Mouse (Mus musculus): ENCODE measurements around the gene Bak1.

Bak1 gene

DNA sequence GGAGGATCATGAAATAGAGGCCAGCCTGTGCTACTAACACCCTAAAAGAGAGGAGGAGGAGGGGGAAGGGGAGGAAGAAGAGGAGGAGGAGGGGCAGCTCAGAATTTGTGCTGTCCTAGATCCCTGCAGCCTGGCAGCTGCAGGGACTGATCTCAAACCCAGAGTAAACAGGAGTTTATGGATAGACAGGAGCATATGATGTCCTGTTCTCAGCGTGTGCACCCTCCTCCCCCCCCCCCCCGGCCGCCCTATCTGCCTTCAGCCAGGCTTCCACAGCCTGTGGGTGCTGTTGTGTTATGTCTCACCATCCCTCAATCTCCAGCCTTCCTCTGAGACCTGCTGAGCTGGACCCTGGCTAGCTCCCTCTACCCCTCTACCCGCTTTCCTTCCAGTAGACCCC lies at the start of gene Bak1:
Bak1 (minus strand) TSS at position 101 of the 400 bp plus-strand sequence.
- no peak for DNase-seq (ENCODE audit: low spot score)

DNA sequence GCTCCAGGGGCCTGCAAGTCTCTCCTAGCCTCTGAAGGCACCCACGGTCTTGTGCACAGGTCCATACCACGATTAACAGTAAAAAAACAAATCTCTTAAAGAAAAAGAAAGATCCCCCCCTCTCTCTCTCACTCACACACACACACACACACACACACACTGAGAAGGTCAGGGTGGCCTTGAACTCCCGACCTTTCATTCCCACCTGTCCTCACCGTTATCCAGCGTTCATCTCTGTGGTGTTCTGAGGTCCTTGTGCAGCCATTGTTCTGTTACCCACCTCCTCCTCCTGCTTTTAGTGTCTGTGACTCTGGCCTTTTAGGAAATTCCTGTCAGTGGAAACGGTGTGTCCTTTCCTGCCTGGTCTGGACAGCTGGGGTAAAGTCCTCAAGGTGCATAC lies 49.7 kb upstream of the Bak1 start:
- DNase-seq (ENCODE audit: low spot score) = no peak

DNA sequence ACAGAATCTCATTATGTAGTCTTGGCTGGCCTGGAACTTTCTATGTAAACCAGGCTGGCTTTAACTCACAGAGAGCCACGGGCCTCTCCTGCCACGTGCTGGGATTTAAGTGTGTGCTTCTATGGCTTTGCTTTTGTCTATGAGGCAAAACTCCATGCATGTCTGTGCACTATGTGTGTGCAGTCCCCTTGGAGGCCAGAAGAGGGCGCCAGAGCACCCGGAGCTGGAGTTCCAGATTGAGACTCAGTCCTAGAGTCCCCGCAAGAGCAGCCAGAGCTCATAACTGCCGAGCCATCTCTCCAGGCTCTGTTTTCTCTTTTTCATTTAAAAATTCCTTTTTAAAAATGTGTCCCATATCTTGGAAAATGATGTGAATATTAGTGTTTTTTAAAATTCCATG lies 49.1 kb upstream of the Bak1 start:
- DNase-seq (ENCODE audit: low spot score) = no peak

DNA sequence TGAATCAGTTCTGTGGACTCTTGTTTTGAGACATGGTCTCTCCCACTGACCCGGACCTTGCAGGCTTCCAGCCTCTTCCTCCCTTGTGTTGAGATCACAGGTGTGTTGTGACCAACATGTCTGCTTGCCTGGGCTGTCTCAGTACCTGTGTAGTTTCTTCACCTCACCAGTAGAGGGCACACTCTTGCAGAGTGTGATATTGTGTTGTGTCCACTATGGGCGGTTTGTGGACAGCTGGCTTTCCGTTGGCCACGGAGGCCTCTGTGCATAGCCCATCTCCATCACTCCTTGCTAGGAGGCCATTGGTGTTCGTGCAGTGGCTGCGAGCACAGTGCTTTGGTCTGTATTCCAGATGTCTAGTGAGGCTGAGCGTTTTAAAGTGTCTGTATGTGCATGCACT lies 48.3 kb upstream of the Bak1 start:
- no peak for DNase-seq (ENCODE audit: low spot score)

DNA sequence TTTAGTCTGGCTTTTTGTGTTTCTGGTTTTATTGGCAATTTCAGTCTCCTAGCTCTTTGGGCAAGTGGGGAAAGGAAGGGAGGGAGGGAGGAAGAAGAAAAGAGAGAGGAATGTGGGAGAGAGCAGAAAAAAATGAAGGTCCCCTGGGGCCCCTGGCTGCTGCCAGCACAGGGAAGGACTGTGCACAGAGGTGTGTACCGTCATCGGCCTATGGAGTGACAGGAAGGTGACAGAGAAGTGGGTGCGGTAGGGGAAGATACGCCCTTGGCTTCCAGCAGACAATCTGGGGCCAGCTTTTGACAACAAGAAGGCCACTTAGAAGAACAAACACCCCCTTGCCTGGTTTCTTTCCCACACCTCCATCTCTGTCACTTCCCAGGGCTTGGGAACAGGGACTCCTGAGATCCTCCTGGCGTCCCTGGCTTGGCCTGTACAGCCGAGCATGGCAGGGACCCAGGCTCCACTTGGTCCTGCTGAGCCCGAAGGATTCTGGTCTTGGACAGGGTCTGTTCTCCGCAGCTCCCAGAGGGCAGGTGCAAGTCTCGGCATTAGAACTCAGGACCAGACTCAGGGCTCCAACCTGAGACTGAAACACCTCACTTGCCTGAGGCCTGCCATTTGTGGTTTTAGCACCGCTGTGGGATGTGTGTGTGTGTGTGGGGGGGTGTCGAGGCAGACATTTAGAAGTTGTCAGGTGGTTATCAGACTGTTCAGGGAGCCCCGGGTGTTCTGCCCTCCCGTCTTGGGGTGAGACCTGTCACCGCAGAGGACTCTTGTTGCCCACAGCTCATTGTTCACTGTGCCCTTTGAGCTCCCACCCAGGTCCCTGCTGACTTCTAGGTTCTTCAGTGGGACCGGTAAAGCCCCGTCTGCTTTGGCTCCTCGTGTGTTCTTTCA lies 46.3 kb upstream of the Bak1 start:
- DNase-seq (ENCODE audit: low spot score) = no peak

DNA sequence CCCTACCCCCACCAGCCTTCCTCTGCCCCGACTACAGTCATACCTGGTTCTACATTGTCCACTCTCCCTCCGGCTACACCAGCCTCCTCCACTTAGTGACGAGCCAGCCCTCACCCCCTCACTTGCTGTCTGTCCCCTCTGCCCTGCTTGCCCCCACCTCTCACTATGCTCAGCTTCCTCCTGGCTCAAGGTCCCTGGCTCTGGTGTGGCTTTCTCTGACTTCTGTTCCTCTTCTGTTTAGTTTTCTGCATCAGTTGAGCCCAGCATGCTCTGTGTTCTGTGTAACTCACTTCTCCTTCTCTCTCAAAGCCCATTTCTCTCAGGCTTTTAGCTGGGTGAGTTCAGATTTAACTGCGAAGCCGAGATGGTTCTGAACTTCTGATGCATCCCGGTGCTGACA lies 45.4 kb upstream of the Bak1 start:
- DNase-seq (ENCODE audit: low spot score) = no peak

DNA sequence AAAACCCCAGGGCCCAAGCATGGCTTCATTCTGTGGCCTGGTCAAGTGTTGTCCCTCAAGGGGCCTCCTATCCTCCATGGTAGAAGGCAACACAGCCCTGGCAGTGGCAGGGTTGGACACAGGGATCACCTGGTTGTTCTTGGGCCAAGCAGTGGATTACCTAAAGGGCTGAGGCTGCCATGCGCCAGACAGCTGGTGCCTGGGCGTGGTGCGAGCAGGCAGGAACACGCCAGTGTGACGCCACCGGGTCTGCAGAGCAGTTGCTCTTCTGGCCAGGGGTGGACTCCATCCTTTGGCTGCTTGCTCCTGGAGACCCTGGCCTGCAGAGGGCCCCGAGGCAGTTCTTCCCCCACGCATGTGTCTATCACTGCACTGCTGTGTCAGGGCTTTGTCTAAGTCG lies 45.0 kb upstream of the Bak1 start:
- no peak for DNase-seq (ENCODE audit: low spot score)

DNA sequence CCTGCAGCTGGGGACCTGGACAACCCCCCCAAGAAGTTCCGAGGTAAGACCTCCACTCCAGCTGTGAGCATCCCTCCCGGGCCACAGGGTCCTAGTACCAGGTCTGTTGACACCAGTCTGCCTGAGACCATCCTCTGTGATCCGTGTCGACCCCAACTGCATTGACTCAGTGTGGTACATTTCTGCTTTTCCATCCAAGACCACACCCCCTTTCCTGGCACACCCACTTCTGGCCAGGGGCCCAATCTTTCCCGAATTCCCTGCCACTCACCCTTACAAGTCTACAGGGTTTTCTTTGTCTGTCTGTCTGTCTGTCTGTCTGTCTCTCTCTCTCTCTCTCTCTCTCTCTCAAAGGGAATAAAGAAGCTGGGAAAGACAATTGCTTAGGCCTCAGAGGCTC lies 44.3 kb upstream of the Bak1 start:
- DNase-seq (ENCODE audit: low spot score) = no peak

DNA sequence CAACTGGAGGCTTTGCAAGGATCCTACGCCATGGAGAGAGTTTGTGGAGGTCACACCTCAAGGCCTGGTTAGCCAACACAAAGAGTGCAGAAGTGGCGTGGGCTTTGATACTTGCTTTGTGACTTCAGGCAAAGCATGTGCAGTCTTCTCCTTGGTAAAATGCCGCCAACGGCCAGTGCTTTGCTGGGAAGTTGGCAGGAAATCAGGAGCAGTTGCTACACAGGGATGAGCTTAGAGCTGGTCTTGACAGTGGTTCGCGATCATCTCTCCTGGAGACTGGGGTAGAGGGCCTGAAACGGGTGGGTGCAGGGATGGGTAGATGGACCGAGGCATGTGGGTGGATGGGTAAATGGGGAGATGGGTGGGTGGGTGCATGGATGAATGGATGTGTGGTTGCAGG lies 43.6 kb upstream of the Bak1 start:
- no peak for DNase-seq (ENCODE audit: low spot score)

DNA sequence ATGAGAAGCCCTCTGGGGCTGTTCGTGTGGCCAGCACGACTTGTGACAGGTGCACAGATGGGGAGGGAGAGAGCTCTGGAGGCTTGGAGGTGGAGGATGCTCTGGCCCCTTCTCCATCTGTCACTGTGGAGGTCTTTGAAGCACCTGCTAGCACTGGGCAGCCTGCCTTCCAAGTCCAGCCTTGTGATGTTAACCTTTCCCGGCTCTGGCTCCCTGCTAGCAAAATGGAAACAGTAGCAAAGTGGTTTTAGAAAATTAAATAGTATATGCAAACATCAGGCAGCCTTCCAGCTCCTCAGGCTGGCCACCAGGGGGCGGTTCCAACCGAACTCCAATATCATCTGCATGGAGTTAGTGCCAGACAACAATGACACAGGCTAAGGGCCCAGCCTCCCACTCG lies 42.8 kb upstream of the Bak1 start:
- DNase-seq (ENCODE audit: low spot score) = no peak

DNA sequence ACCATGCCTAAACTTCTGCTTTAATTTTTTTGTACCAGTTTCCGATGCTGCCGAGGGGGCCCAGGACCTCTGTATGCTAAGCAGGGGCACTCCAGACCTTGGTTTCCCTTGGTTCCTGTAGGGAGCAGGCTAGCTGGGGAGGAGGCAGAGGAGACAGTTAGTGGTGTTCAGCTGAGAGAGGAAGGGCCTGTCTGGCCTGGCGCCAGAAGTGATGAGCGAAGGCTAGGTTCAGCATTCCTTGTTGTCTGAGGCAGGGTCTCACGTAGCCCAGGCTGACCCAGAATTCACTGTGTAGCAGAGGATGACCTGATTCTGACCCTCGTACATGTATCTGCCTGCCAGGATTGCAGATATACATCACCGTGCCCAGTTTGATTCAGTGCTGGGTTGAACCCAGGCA lies 42.1 kb upstream of the Bak1 start:
- no peak for DNase-seq (ENCODE audit: low spot score)

DNA sequence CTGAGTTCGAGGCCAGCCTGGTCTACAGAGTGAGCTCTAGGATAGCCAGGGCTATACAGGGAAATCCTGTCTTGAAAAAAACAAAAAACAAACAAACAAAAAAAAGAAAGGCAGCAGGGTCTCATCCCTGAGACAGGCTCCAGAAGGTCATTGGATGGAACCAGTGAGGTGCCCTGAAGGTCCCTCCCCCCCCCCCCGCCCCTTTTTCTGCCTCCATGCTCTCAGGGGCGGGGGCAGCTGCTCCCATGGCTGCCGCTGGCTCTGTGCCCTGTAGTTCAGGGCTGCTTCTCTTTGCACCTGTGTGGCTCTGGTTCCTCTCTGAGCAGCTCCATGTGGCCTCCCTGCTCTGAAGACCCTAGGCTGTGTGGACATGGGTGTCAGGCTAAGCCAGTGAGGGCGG lies 40.3 kb upstream of the Bak1 start:
- no peak for DNase-seq (ENCODE audit: low spot score)

DNA sequence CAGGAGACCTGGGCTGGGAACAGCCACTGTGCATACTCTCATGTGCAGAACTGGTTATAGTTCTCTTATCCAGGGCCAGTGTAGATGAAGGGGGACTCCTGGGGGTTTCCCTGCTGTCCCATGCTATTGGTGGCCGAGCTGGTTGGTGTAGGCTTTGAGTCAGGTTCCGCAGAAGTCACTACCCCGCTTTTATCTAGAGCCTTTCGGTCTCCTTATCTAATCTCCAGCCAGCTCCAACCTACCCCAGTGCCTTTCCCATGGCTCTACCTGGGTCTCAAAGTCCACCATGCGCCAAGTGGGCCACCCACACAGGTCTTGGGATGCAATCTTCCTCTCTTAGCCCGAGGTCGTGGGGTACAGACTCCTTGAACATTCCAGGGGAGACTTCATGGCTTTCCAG lies 37.3 kb upstream of the Bak1 start:
- no peak for DNase-seq (ENCODE audit: low spot score)

DNA sequence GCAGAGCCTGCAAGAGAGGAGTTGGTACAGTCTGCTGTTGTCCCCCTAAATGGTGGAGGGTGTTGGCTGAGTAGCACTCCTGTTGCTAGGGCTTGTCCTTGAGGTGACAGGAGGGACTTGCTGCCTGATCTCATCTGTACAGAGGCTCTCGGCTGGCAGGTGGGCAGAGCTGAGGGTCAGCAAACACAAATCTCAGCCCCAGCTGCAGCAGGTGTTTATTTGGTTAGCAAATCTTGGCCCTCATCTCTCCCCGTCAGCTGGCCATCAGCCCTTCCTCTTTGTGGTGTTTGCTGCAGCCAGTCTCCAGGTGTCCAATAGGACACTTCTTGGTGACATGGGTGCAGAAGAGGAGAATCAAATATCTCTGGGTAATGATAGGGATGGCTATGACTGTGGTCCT lies 35.4 kb upstream of the Bak1 start:
- DNase-seq (ENCODE audit: low spot score) = no peak

DNA sequence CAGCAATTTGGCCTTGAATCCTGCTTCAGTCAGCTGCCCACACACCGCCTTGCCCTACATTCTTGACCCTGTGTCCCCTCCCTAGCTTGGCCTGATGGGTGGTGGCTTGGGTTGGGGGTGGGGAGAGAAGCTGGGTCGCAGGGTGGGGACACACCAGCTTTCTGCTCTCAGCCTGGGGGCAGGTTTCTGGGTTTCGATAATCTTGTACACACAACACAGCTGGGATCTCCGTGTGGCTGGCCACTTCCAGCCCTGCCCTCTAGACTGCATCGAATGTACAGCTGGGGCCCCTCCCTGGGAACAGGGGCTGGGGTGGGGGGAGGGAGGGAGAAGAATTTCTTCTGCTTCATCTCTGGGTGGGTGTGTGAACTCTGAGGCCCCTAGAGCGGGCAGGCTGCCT lies 34.9 kb upstream of the Bak1 start:
- no peak for DNase-seq (ENCODE audit: low spot score)

DNA sequence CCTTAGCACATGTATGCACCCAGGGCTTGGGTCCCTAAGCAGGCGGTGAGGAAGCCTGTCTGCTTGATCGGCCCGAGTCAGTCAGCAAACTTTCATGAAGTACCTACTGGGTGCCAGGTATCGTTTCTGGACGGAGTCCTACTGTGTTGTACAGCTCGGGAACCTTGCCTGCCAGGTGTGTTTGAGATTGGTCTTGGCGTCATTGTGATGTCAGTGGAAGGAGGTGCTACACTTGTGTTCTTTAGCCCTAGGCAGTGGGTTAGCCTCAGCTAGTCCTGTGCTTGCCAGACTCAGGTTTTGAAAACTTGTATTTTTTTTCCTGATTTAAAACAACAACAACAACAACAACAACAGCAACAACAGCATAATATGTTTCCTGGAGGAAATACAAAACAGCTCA lies 33.9 kb upstream of the Bak1 start:
- no peak for DNase-seq (ENCODE audit: low spot score)

DNA sequence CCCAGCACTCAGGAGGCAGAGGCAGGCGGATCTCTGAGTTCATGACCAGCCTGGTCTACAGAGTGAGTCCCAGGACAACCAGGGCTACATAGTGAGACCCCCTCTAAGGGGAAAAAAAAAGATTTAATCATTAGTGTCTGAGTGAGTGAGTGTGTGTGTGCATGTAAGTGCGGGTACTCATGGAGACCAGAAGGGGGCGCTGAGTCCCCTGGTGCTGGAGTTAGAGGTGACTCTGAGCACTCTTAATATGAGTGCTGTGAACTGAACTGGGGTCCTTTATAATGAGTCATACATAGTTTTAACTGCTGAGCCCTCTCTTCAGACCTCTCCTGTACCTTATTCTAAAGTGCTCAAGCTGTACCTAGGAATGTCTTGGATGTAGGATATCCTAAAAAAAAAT lies 32.9 kb upstream of the Bak1 start:
- no peak for DNase-seq (ENCODE audit: low spot score)

DNA sequence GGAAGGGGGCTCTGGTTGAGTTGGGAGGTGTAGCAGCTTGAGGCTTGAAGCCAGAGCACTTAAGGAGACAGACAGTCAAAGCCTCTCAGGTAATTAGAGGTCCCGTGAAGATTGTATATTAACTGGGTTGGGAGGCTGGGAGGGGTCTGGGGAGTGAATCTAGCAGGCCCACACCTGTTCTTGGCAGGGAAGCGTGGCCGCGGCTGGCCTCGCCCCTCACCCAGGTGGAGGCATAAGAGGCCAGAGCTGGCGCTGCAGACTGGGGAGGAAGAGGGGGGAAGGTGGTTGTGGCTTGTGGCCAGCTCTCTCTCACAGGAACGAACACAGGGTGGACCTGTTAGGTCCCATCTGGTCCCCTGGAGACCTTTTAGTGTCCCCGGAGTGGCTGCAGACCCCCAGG lies 31.9 kb upstream of the Bak1 start:
- DNase-seq (ENCODE audit: low spot score) = no peak

DNA sequence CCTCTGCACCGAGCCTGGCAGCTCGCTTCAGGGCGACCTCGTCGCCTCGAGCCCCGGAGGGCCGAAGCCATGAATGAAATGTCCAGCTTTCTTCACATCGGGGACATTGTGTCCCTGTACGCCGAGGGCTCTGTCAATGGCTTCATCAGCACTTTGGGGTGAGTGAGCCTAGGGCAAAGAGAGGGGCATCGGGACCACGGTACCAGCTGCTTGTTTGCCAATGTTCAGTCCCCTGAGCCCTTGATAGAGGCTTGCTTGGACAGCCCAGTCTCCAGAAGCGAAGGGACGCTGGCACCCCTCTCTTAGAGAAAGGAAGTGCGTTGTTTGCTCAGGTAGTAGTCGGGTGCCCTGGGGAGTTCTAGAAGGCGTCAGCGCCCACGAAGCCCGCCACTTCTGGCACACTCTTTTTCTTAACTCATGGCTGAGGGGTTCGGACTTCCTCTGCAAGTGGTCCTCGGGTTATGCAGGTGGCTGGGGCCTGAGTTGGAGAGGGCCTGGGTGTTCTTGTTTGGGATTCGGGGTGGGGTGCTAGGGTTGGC lies 28.8 kb upstream of the Bak1 start:
- DNase-seq (ENCODE audit: low spot score) = no peak

DNA sequence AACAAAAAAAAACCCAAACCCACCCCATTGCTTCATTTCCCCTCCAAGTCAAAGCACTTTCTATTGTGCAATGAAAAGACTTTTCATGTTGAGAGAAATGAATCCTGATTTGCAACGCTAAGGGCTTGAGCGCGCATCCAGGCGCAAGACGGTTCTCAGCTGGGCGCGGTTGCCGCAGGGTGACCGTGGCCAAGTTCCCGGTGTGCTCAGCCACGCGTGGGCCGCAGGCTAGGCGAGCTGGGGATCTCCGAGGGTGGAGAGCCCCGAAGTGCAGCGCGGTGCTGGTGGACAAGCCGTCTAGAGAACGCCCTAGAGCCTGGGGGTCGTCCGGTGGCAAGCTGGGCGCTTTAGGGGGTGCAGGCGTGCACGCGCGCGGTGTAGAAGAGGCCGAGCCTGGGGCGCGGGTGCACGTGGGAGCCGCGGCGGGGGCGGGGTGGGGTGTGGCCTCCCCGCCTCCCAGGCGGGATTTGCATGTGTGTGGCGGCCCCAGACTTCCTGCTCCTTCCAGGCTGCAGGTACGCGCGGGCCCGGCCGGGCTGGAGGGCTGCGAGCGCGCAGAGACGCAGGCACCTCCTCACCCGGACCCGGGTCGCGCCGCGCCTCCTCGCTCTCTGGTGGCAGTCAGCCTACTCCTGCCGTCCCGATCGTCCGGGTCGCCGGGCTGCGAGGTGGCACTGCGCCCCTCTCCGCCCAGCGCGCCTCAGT lies 28.2 kb upstream of the Bak1 start, which contains the start of gene Itpr3:
Itpr3 (plus strand) TSS at position 493 of the 705 bp plus-strand sequence.
- no peak for DNase-seq (ENCODE audit: low spot score)

DNA sequence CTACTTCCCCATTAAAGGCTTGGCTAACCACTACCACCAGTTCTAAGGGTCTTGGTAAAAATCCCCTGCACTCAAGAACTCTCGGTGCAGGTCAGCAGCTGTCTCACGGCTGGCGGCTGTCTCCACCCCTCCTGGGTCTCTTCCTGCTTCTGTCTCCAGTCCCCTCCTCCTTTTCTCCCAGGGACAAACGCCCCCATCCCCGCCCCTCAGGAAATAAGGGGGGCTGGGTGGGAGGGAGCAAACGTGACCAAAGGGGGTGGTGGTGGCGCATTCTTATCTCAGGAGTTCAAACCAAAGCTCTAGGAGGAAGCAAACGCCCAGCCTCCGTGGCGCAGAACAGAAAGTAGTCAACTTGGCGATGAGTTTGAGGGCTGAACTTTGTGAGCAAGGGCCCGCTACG lies 27.4 kb upstream of the Bak1 start:
- DNase-seq (ENCODE audit: low spot score) = no peak

DNA sequence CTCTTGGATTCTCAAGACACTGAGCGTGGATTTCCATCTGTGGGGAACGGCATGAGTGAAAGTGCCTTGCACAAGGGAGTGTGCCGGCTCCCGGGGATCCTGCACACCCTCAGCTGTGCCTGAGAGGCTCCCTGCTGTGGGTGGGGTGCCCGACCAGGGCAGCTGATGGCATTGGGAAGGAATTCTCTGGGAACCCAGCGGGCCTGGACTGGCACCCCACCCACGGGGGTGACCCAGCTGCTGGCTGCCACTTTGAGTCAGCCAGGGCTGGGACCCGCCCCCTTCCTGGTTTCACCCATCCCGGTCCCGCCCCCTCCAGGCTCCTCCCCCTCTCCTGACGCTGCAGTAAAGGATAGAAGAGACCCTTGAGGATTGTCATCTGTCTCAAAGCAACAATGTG lies 22.7 kb upstream of the Bak1 start:
- DNase-seq (ENCODE audit: low spot score) = no peak

DNA sequence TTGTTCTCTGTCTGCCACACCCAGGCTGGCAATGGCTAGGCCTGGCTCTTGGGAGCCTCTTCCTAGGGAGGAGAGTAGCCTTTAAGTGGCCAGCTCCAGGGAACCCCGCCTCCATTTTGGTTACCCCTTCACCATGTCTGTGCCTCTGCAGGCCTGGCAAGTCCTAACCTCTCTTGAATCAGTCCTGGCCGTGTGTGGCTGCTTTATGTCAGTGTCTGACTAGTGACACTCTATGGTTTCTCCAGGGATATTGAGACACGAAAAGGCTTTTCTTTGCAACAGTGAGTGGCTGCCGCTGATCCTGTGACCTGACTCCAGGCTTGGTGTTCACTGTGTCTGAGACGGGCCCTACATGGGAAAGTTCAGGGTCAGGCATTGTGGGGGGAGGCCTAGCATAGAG lies 22.0 kb upstream of the Bak1 start:
- no peak for DNase-seq (ENCODE audit: low spot score)

All from urinary bladder, postnatal 10 days (tissue).